In the genomic region with DNA sequence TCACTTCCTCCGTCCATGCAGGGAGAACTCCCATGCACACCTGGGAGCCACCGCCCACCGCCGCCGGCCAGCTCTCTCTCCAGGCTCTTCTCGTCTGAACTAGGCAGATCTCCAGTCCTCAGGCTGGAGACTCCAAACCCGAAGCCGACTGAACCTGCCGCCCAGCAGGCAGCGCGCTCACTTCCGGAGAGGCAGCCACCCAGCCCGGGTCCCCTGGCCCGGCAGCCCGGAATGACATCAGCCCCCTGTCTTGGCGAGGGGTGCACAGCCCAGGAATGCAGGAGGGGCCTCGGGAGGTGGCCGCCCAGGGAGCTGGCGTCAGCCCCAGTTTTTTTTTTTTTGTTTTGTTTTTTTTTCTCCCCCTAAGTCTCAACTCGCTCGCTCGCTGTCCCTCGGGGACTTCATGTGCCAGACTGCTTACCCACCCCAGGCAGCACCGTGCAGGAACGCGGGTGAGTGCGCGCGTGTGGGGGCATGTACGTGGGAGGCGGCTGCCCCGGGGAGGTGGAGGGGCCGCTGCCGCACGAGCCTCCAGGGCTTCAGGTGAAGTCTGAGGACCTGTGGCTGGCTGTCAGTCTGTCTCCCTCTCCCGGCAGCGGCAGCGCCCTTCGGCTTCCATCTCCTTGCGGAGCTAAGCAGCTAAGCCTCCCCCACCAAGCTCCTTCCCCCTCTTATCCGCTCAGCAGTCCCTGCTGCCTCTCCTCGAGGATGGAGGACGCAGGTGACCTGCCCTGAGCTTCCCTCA, we compare ENCODE assay signal across 7 mouse cellular contexts. TPM values are rescaled to one million over a fixed set of nuclear protein-coding genes. Genes with fewer than 3 reads are reported as not detected.
DNase-seq lines count a peak whose midpoint lies in the region; ATAC-seq and TF ChIP-seq lines count a peak whose summit lies in the region.

No protein-coding gene starts in this region.

- under 1% methylated on average over 43 of the region's 43 CpGs for WGBS in hindbrain, embryonic 15.5 days
- under 1% methylated on average over 43 of the region's 43 CpGs for WGBS in midbrain, embryonic 14.5 days
- WGBS in stomach, postnatal 0 days, result under 1% methylated on average over 39 of the region's 43 CpGs

- DNase-seq in G1E (ENCODE audit: low spot score), result no peak
- peak; percentile 51 to 72 for DNase-seq in adrenal gland, postnatal 36 days
- DNase-seq in gastrocnemius, postnatal 10 days, result peak; percentile 72
- peak; percentile 57 for DNase-seq in liver
- peak; percentile 76 for DNase-seq in midbrain, embryonic 14.5 days
- peak; percentile 80 for DNase-seq in stomach, postnatal 0 days (ENCODE audit: low spot score)

- H3K9ac ChIP-seq in hindbrain, embryonic 15.5 days, result peak overlapping the region; percentile 64
- peak overlapping the region; percentile 58 for H3K9ac ChIP-seq in midbrain, embryonic 14.5 days (replicated peaks; ENCODE audit: low read length)
- H3K9ac ChIP-seq in stomach, postnatal 0 days (ENCODE audit: low read length), result peak overlapping the region; percentile 67

- peak overlapping the region; percentile 41; the same call in 1 of the 2 replicates for H3K27ac ChIP-seq in hindbrain, embryonic 15.5 days (replicated peaks)
- 0 out of 2 replicates have a peak overlapping the region, but pooled peaks have one; percentile 41 for H3K27ac ChIP-seq in midbrain, embryonic 14.5 days (replicated peaks; ENCODE audit: low read depth, low read length)
- peak overlapping the region; percentile 90 for H3K27ac ChIP-seq in stomach, postnatal 0 days (replicated peaks)

- H3K9me3 ChIP-seq in G1E (replicated peaks), result peaks cover 96% of the 10 kb centered on the region
- no peaks in the 10 kb centered on the region for H3K9me3 ChIP-seq in hindbrain, embryonic 15.5 days
- H3K9me3 ChIP-seq in midbrain, embryonic 14.5 days (ENCODE audit: control insufficient read depth, low read length), result no peaks in the 10 kb centered on the region
- no peaks in the 10 kb centered on the region for H3K9me3 ChIP-seq in stomach, postnatal 0 days (ENCODE audit: control insufficient read depth, low read length)

- H3K4me3 ChIP-seq in G1E (ENCODE audit: low read depth, low read length), result peak overlapping the region; percentile 45; the same call in 1 of the 2 replicates
- H3K4me3 ChIP-seq in hindbrain, embryonic 15.5 days, result peak overlapping the region; percentile 50
- peak overlapping the region; percentile 44 for H3K4me3 ChIP-seq in midbrain, embryonic 14.5 days (replicated peaks; ENCODE audit: low read depth, low read length)
- peak overlapping the region; percentile 48 for H3K4me3 ChIP-seq in stomach, postnatal 0 days (ENCODE audit: low read depth, low read length)

- no peak for ATAC-seq in G1E (ENCODE audit: extremely low read depth, insufficient number of reproducible peaks, low FRiP score, poor library complexity, severe bottlenecking)
- ATAC-seq in hindbrain, embryonic 15.5 days (ENCODE audit: low FRiP score, low read depth), result peak; percentile 57; the same call in 1 of the 2 replicates
- ATAC-seq in midbrain, embryonic 14.5 days (ENCODE audit: low FRiP score, low TSS enrichment), result peak; percentile 32; the same call in 1 of the 2 replicates
- ATAC-seq in stomach, postnatal 0 days (ENCODE audit: low FRiP score, low TSS enrichment), result peak; percentile 58

- peak overlapping the region; percentile 89 for H3K4me2 ChIP-seq in hindbrain, embryonic 15.5 days
- H3K4me2 ChIP-seq in midbrain, embryonic 14.5 days (ENCODE audit: low read length), result peak overlapping the region; percentile 90
- H3K4me2 ChIP-seq in stomach, postnatal 0 days (replicated peaks; ENCODE audit: low read depth), result peak overlapping the region; percentile 92

- no peaks in the 10 kb centered on the region for H3K4me1 ChIP-seq in G1E (ENCODE audit: insufficient read depth, low read depth, low read length)
- peaks cover 42% of the 10 kb centered on the region for H3K4me1 ChIP-seq in hindbrain, embryonic 15.5 days (replicated peaks)
- H3K4me1 ChIP-seq in midbrain, embryonic 14.5 days (ENCODE audit: control insufficient read depth, insufficient read depth, low read length), result peaks cover 16% of the 10 kb centered on the region
- H3K4me1 ChIP-seq in stomach, postnatal 0 days (replicated peaks; ENCODE audit: control insufficient read depth, insufficient read depth), result no peaks in the 10 kb centered on the region

- H3K36me3 ChIP-seq in G1E (replicated peaks), result no peaks in the 10 kb centered on the region
- no peaks in the 10 kb centered on the region for H3K36me3 ChIP-seq in hindbrain, embryonic 15.5 days
- no peaks in the 10 kb centered on the region for H3K36me3 ChIP-seq in midbrain, embryonic 14.5 days (ENCODE audit: control insufficient read depth, insufficient read depth, low read length)
- H3K36me3 ChIP-seq in stomach, postnatal 0 days (ENCODE audit: control insufficient read depth, insufficient read depth, low read length), result no peaks in the 10 kb centered on the region

- TF ChIP-seq CTCF in G1E (IDR thresholded peaks at IDR 0.05; ENCODE audit: low read depth, low read length), result no peak
- peak; percentile 70 for TF ChIP-seq CTCF in stomach, postnatal 0 days (IDR thresholded peaks at IDR 0.05; ENCODE audit: low read depth)

- TF ChIP-seq EP300 in stomach, postnatal 0 days (optimal IDR thresholded peaks at IDR 0.05), result peak; percentile 87

- no peaks in the 10 kb centered on the region for H3K27me3 ChIP-seq in G1E (ENCODE audit: insufficient read depth, low read length)
- peaks cover 15% of the 10 kb centered on the region; the same call in 1 of the 2 replicates for H3K27me3 ChIP-seq in hindbrain, embryonic 15.5 days
- H3K27me3 ChIP-seq in midbrain, embryonic 14.5 days (ENCODE audit: control insufficient read depth, insufficient read depth, low read length), result peaks cover 16% of the 10 kb centered on the region
- no peaks in the 10 kb centered on the region for H3K27me3 ChIP-seq in stomach, postnatal 0 days (ENCODE audit: control insufficient read depth, insufficient read depth, low read length)

RNA-seq across cellular contexts. Expression of a gene that starts 57.1 kb away (rescaled TPM):
- total RNA-seq in G1E (2014; fragmentation: Nextera tagmentation) (not detected in 2 replicates), G1E (2017) (not detected in 2 replicates)
- polyA plus RNA-seq in G1E (2012), result not detected in 2 replicates
- 1 to 10 TPM in 1 of 2 experiments, not detected in 1; 1.9 TPM for total RNA-seq in adrenal gland, postnatal 36 days (2021)
- 1 to 10 TPM in 1 of 2 experiments, under 1 TPM in 1; 0.68 to 2.0 TPM for total RNA-seq in gastrocnemius, postnatal 10 days (2021)
- 1.1 and 1.6 TPM in 2 replicates for polyA plus RNA-seq in hindbrain, embryonic 15.5 days (2015; fragmentation: Nextera tagmentation; extraction: Ambion mirVana)
- 0.70 and 0.77 TPM in 2 replicates for polyA plus RNA-seq in midbrain, embryonic 14.5 days (2014; fragmentation: Nextera tagmentation; extraction: Ambion mirVana)
- polyA plus RNA-seq in stomach, postnatal 0 days (2015; fragmentation: Nextera tagmentation; extraction: Ambion mirVana), result 0.52 and 0.64 TPM in 2 replicates
